Mouse (Mus musculus): ENCODE data around the gene Clpp.

The Clpp gene

DNA sequence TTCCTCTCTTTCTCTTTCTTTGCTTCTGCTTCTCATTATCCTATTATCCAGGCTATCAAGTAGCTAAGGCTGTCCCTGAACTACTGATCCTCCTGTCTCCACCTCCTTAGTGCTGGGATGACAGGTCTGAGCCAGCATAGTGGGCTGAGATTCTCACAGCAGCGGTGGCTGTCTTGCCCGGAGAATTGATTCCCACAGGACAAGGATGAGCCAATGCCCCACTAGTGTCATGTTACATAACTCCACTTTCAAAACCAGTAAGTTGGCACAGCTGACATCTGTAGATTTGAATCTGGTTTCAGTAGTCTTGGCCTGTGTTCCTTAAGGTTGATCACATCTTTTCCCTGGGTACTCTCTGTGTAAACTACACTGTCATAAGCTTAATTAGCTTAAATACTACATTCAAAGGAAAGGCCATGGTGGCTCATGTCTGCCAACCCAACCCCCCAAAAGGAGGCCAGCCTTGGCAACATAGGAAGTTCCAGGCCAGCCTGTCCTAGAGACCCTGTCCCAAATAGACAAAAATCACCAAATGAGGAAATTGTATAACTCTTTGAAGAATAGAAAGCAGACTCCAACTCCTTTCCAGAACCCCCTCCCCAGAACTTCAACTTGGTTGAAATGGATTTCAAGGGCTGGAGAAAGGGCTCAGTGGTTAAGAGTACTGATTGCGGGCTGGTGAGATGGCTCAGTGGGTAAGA is 3.9 kb upstream of the Clpp start:
- DNase-seq (ENCODE audit: low read depth, low spot score) = no peak

DNA sequence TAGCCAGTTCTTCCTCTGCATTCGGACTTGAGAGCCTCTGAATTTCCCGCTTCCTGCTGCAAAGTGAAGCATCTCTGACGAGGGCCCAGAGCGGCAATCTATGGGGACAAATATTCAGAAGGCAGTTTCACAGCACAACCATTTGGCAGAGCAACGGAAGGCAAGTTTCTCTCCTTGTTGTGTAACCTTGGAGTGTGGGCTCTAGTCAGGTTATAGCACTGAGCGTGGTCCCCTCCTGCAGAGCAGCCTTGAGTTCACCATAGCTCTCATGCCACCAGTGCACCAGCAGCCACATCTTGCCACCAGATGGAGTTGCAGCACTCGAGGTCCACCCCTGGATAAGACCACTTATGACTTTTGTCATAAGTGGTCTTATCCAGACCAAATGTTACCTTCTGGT is 1.7 kb upstream of the Clpp start:
- DNase-seq (ENCODE audit: low read depth, low spot score) = no peak

DNA sequence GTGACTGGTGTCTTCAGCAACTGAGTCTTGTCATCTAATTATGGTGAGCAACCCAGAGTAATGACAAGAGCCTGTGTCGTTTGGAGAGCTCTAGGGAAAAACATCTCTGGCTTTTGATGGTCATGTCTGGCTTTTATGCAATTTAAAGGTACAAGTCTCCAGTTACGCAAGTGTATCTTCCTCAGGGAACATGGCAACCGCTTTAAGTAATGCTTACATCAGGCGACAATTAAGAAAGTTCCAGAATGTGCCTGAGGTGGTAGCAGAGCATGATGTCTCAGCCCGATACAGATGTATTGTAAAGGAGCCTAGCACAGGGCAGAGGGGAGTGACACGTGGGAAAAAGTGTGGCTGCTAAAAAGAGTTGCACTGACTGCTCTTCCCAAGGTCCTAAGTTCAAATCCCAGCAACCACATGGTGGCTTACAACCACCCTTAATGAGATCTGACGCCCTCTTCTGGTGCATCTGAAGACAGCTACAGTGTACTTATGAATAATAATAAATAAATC is 1.1 kb upstream of the Clpp start:
- no peak for DNase-seq (ENCODE audit: low read depth, low spot score)

DNA sequence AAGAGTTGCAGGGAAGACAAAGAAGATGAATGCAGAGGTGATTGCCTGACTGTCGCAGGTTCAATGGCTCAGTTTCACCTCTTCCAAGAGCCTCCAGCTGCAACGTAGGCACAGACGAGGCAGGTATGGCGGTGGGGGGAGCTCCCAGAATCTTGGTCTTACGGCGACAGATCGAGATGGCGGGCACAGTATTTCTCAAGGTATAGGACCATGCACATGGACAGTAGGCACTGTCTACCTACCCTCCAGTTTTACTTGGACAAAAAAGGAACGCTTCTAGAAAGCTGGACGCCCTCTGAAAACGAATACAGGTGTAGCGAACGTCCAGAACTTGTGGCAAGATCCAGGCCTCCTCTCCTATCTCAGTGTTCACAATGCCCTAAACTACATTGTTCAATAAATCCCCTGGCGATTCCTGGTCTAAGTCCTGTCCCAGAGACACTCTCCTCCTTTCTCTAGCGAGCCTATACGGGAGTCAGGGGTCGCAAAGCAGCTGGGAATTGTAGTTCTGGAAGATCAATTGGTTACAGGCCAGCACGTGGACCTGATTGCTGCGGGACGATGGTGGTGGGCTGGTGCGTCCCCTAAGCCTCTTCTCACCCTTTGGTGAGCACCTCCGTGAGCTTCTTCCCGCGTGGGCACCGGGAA is 514 bp upstream of the Clpp start:
- DNase-seq (ENCODE audit: low read depth, low spot score) = no peak

DNA sequence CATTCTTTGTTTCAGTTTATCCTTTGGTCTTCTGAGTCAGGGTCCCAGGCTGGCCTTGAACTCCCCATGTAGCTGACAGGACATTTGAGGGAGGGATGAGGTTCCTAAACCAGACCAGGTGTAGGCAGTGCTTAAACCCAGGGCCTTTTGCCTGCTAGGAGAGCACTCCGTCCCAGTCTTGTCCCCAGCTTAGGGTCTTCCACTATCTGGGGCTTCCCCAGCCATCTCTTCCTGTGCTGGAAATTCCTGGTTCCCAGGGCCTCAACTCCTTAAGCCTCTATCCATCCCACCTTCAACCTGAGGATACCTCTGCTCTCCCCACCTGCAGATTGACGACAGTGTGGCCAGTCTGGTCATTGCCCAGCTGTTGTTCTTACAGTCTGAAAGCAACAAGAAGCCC is 861 bp downstream of the Clpp start:
- no peak for DNase-seq (ENCODE audit: low read depth, low spot score)

DNA sequence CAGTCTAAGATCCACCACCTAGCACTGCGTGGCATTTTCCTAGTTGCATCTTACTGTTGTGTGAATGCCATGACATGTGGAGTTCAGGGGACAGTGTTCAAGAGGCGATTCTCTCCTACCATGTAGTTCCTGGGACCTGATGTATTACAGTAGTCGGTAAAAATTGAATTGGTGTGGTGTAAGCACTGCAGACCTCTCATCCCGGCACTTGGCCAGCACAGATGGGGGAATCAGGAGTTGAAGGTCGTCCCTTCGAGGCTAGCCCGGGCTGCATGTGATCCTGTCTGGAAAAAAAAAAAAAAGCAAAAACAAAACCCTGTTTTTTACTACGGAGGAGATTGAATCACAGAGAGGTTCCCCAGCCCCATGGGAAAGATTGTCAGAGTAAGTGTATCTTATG is 4.9 kb downstream of the Clpp start:
- no peak for DNase-seq (ENCODE audit: low read depth, low spot score)

DNA sequence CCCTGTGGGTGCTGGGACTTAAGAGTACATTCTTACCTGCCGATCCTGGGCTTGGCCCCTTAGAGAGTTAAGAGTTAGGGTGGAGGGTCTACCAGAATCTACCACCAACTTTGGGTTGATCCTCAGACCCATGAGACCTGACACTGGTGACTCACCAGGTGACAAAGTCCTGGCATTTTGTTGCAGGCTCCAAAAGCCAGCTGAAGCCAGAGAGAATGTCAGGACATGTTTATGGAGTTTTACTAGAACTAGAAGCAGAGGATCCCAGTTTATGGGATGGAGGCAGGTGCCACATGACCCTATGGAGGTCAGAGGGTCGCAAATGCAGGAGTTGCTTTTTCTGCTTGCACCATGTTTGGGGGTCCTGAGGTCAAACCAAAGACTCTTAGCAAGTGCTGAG is 6.4 kb downstream of the Clpp start:
- DNase-seq (ENCODE audit: low read depth, low spot score) = no peak

DNA sequence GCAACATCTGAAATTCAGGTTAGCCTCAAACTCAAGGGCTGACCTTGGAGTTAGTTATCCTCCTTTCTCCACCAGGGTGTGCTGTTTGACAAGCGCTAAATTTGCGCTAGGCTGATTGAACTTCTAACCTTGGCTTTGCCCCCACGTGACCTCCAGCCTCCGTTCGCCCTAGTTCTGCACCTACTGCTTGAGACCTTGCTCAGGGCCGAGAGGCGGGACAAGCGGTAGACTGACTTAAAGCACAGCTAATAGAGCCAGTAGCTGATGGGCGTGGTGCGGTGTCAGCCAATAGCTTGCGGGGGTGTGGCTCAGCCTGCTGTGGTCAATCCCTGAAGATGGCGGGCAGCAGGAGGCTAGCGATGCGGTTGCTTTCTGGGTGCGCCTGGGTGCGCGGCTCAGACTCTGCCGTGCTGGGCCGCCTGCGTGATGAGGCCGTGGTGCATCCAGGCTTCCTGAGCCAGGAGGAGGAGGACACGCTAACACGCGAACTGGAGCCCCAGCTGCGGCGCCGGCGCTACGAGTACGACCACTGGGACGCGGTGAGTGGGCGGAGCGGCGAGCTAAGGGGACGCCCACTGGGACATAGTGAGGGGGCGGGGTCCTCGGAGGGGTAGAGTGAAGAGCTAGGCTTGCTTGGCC is 7.0 kb downstream of the Clpp start, which contains the start of gene Alkbh7:
Gene Alkbh7 (plus strand): TSS at position 311 of the 639 bp plus-strand sequence.
- peak; percentile 96 for DNase-seq (ENCODE audit: low read depth, low spot score)

DNA sequence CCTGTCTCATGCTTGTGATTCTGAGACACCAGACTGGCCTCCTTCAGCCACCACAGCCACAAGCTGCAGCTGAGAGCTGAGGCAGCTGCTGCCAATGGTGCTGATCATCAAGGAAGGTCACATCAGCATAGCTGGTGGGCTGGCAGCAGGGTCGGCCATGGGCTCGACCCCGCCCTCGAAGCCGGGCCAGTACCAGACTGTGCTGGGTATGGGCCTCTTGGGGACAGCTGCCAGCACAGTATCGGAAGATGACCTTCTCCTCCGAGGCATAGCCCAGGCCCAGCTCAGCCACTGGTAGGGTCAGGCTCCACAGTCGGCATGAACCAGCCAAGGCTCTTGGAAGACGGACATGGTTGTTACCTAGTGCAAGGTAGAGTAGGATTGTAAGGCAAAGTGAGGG is 9.3 kb downstream of the Clpp start:
- DNase-seq (ENCODE audit: low read depth, low spot score) = no peak

DNA sequence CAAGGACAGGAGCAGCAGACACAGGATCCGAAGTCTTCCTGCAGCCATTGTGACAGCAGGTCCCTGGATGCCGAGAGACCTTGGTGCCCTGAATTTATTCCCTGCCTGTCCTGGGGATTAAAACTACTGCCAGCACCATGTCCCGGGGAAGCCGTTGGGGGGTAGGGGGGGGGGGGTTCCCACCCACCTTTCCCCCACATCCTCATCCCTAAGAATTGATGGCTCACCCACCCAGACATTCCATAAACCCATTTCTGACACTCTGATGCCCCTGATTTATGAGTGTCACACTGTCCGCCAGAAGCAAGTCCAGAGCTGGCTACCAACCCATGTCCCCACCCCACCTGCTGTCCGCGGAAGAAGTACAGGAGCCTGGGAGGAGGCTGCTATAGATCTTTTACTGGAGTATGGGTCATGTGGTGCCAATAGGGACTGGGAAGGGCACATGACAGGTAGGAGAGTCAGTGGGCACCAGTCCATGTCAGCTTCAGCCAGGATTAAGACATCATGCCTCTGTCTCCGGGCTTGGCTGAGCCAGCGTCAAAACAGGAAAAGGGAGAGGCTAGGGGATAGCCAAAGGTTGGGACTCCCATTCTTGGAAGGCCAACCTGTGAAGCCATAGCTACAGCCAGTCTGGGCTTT is 10.0 kb downstream of the Clpp start, which contains the start of gene Pspn:
Gene Pspn (minus strand): TSS at position 51 of the 642 bp plus-strand sequence.
- DNase-seq (ENCODE audit: low read depth, low spot score) = no peak

DNA sequence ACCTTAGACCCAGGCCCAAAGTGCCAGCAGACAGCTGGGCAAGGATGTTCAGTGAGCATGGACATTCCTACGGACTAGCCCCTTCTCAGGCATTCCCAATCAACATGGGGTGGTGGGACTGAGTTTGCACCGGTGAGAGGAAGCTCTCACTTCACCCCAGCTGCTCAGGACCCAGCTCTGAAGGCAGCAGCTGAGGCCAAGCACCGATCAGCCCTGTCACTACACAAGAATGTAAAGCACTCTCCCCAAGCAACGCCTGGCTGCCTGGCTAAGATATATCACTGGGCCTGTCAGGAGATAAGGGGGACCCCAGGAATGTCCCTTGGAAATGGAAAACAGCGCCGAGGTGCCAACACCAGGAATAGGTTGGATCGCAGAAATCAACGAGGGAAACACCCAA is 11.1 kb downstream of the Clpp start:
- DNase-seq (ENCODE audit: low read depth, low spot score) = no peak

DNA sequence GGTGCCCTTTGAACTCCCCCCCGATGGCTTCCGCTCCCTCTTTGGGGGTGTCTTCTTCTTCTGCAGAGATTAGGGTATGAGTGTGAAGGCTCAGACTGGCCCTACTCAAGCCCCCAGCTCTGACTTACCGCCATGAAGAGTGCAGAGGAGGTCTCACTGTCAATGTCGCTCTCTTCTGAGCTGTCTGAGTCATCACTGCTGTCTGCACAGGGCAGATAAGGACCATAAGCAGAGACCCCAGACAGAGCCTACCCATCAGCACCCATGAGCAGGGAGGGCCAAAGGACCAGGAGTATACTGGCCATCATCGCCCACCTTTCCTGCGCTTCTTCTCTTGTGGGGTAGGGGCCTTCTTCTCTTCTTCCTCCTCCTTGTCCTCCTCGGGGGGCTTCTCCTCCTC is 13.9 kb downstream of the Clpp start:
- no peak for DNase-seq (ENCODE audit: low read depth, low spot score)

DNA sequence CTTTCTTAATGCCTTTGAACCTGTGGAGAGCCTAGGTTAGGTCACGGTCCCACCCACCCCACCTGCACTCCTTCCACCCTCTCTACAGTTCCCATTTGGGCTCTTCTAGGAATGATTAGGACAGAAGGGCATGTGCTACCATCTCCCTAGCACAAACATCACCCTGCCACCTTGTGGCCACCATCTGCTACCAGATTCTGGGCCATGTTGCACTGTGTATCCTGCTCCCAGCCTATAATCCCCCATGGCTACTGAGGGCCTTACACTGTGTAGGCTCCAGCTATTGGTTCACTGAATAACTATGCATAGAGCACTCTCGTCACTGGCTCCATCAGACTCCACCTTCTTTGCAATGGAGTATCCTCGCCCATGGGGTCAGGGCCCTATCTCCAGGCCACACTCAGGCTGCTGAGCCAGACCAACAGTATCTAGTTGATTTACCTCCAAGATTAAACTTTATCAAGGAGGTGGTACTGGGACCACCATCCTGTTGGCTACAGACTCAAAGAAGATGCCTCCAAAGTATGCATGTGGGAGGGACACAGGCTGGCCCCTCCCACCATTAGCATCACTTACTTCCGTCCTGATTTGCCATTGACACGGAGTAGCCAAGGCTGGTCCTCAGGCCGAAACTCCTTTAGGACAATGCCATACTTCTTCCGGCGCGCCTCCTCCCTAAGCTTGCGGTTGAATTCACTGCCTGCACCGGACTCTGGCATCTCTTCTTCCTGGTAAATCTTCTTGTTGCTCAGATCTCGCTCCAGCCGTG is 17.2 kb downstream of the Clpp start:
- no peak for DNase-seq (ENCODE audit: low read depth, low spot score)

DNA sequence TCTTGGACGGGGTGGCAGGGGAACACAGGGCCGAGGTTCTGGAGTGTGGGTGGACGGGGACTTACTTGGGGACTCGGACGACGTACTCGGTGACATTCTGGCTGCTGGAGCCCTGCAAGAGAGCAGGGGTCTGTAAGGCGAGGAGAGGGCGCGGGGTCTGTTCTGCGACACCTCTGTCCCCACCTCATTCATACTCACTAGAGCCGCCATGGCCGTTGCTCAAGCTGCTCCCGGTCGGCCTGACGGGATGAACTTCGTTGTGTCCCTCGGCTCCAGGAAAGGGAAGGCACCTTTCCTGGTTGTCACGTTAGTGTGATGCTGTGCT is 20.8 kb downstream of the Clpp start:
- DNase-seq (ENCODE audit: low read depth, low spot score) = no peak

DNA sequence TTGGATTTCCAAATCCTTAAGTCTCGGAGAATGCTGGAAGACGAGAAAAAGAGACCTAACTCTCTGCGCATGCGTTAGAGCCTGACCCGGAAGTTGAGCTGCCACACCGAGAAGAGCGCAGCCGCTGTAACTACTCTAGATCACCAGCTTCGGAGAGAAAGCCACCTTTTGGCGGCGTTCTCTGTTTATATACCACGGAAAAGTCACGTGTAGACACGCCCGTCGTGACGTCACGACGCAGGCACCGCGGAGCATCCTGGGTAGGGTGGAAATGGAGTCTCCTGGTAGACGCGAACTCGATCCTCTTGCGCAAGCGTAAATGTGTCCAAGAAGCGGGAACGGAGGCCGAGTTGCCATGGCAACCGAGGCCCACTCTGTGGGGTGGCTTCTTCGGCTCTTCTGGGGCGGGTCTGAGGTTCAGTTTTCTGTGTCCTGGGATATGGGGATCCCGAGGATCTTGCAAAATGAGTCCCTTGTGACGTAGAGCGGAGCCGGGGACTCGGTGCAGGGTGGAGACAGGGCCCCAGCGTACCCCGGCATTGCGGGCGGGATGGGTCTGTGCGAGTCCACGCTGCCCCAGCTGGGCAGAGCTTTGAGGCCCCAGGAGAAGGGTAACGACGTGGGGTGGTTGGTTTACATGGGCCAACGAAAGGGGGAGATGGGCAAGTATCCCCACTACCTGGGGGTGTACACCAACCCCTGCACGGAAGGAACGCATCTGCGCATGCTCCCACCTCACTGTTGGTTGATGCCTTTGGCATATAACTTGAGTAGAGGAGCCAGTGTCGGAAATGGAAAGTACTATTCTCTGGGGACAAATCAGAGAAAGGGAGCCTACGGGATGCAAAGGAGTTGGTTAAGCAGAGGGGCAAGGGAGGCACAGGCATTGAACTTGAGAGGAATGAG is 21.4 kb downstream of the Clpp start, which contains the start of the genes Gtf2f1 and Gm17949:
Gene Gtf2f1 (minus strand): TSS at position 53 of the 906 bp plus-strand sequence.
Gene Gm17949 (plus strand): TSS at position 234 of the 906 bp plus-strand sequence.
- DNase-seq (ENCODE audit: low read depth, low spot score) = peak; percentile 98

DNA sequence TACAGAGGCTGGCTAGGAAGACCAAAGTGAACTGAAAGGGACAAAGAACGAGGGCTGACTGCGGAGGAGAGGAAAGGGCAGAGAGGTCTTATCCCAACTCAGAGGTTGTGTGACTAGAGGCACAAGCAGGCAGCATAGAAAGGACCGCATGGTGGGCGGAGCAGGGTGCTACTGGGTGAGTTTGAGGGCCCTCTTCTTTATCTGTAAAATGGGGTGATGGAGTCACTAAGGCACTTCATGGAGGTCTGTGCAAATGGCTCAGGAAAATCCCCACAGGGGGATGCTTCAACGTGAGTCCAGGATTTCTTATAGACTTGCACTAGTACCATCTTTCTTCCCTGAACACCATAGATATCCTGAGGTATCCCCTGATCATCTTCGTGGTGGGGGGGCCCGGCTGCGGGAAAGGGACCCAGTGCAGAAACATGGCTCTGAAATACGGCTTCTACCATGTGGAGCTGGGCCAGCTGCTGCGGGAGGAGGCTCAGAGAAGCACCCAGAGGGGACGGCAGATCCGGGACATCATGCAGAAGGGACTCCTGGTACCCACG is 22.2 kb downstream of the Clpp start:
- no peak for DNase-seq (ENCODE audit: low read depth, low spot score)

DNA sequence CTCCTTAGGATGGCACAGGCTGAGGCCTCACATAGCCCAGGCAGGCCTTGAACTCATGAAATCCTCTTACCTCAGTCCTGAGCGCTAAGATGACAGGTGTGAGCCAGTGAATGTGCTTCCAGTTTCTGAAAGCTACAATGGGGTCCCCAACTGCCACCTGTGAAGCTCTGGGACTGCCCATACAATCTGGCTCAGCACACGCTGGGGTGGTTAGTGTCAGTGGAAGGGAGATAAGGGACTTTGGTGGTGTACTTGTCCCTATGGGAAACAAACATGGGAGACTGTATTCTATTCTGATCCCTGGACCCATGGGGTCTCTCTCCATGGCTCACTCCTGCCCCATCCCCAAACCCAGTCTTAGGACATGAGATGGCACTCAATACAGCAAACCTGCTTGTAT is 29.6 kb downstream of the Clpp start:
- DNase-seq (ENCODE audit: low read depth, low spot score) = no peak

DNA sequence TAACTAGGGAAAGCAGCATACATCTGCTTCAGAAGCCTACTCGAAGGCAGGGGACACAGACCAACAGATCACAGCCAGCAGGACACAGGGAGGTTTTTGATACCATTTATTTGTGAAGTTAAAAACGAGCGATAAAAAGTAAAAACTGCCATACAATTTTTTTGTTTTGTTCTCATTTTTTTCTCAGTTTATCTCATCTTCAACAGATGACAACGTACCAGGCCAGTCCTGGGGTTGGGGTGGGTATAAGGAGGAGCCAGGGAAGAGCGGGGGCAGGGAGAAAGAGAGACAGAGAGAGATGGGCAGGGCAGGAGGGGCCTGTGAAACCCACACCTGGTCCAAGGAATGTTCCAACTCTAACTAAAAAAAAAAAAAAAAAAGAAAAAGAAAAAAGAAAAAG is 30.9 kb downstream of the Clpp start:
- DNase-seq (ENCODE audit: low read depth, low spot score) = no peak

DNA sequence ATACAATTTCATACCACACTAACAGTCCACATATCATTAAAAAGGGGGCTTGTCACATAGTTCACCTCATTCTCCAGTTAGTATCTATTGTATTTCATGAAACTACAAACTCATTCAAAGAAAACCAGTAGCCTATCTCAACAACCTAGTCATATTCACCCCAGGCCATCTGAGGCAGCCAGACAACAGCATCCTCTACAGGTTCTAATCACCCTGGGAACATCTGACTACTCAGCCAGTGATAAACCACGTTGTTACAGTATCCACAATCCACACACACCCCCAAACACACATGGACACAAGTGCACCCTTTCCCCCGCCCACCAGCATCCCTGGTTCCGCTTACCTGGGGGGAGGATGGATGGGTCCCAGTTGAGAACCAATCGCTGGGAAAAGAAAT is 37.4 kb downstream of the Clpp start:
- DNase-seq (ENCODE audit: low read depth, low spot score) = no peak

DNA sequence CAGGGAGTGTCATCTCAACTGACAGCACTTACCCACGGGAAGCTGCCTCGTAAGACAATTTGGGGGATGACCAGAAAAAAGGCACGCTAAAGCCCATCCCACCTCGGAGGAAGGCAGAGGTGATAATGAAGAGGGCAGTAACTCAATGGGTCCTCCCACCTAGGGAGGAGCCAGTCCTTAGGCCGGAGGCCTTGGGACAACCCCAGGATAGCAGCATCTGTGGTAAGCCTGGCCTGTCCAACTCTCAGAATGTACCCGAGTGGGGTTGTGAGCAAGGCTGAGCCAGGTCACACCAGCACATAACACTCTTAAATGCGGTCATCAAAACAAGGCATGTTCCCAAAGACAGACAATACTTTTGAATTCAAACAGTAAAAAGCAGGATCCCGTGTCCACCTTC is 39.6 kb downstream of the Clpp start:
- DNase-seq (ENCODE audit: low read depth, low spot score) = no peak

Data from WW6 (cell line).